Mouse (Mus musculus): ENCODE results near the gene Gm14391.

DNA sequence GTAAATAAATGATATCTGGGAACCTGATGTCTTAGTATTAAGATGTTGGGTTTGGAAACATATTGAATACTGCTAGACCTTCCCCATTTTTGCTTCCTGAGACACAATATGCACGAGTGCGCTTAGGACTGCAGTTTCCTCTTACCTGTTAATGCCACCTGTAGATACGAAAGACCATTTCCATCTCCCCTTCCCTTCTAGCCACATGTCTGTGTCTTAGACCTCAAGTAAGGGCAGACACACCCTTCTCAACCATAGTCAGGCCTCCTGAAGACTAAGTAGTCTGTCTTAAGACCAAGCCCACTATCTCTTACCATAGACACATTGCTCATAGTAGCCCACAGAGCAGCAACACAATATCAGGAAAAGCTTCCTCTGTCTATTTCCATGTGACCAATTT lies 34.6 kb downstream of the Gm14391 start:
- TF ChIP-seq EP300 (IDR thresholded peaks at IDR 0.05; ENCODE audit: low read depth) (no peak), CTCF (IDR thresholded peaks at IDR 0.05; ENCODE audit: low read depth) (no peak)

Data from heart, postnatal 0 days (tissue).